Comparison of ENCODE assay signal across 9 mouse cellular contexts in the genomic region with DNA sequence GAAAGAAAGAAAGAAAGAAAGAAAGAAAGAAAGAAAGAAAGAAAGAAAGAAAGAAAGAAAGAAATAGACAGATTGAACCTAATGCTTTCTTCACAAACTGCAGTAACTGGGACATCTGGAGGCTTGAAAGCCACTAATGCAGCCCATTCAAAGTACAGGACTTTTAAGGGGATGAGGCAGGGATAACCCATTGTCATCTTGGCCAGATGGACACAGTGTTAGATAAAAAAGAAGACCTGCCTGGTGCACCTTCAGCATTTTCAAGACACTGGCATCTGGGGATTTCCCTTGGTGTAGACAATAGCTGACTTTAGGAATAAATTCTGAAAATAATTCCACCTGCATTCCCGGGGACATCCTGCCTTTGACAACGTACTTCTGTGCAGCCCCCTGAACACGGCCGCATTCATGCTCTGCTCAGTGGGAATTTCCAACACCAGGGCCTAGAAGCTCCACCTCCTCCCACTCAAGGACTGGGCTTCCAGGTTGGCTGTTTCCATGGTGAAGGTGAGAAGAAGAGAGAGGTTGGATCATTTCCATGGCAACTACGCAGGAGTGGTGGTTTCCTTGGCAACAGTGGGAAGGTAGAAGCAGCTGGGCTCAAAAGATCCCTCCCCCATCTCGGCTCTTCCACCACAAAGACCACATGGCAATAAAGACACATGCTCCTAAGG. TPM values are rescaled to one million over a fixed set of nuclear protein-coding genes. Genes with fewer than 3 reads are reported as not detected.
DNase-seq lines count a peak whose midpoint lies in the region; ATAC-seq lines count a peak whose summit lies in the region.
"Had no signal": no experiment of that assay in that cellular context is flagged by ENCODE, and none has a peak within 500 bp of the region (broad histone marks: within the 10 kb centered on the region; RNA-seq: fewer than 3 reads in every experiment).

No protein-coding gene starts in this region.

- H3K27ac ChIP-seq in forebrain, embryonic 10.5 days, result peak overlapping the region; percentile 74
- H3K27ac ChIP-seq in neural tube, embryonic 12.5 days, result no peak overlapping the region
- H3K27ac ChIP-seq: liver, embryonic 14.5 days had no signal

- peak overlapping the region; percentile 1; the same call in 1 of the 2 replicates for H3K4me3 ChIP-seq in forebrain, embryonic 10.5 days
- no peak overlapping the region for H3K4me3 ChIP-seq in neural tube, embryonic 12.5 days

- DNase-seq in heart, adult 11 months, result peak; percentile 71
- no peak for DNase-seq in heart, postnatal 25 days (ENCODE audit: low spot score)
- peak; percentile 68 for DNase-seq in forebrain, embryonic 10.5 days (ENCODE audit: extremely low spot score, low spot score)
- peak; percentile 42 to 60 for DNase-seq in layer of hippocampus, postnatal 10 days (ENCODE audit: low spot score in 2 of 2)
- no peak for DNase-seq in kidney, adult 9 months
- no peak for DNase-seq in adrenal gland, postnatal 4 days (ENCODE audit: low spot score in 2 of 2)
- DNase-seq in heart, postnatal 10 days, result no peak

- no peaks in the 10 kb centered on the region for H3K27me3 ChIP-seq in forebrain, embryonic 10.5 days (ENCODE audit: poor library complexity, severe bottlenecking)
- H3K27me3 ChIP-seq in neural tube, embryonic 12.5 days (replicated peaks), result no peaks in the 10 kb centered on the region

- peak overlapping the region; percentile 32 for H3K4me2 ChIP-seq in neural tube, embryonic 12.5 days (replicated peaks)

- H3K9ac ChIP-seq in neural tube, embryonic 12.5 days, result no peak overlapping the region
- H3K9ac ChIP-seq: liver, embryonic 14.5 days had no signal

- ATAC-seq in neural tube, embryonic 12.5 days (ENCODE audit: low FRiP score, low read depth), result peak; percentile 92

- intact Hi-C loops in heart, postnatal 25 days (cut with DNase I), result no loop called here
- intact Hi-C loops in heart, postnatal 10 days (cut with DNase I), result no loop called here

- peaks cover 29% of the 10 kb centered on the region for H3K4me1 ChIP-seq in forebrain, embryonic 10.5 days
- H3K4me1 ChIP-seq in neural tube, embryonic 12.5 days, result peaks cover 6% of the 10 kb centered on the region

- no peaks in the 10 kb centered on the region for H3K9me3 ChIP-seq in forebrain, embryonic 10.5 days
- H3K9me3 ChIP-seq in neural tube, embryonic 12.5 days, result no peaks in the 10 kb centered on the region

- no peaks in the 10 kb centered on the region for H3K36me3 ChIP-seq in forebrain, embryonic 10.5 days (replicated peaks)
- H3K36me3 ChIP-seq in neural tube, embryonic 12.5 days, result no peaks in the 10 kb centered on the region

- WGBS in forebrain, embryonic 10.5 days, result 23% methylated on average over 6 of the region's 6 CpGs
- WGBS in neural tube, embryonic 12.5 days, result 13% methylated on average over 6 of the region's 6 CpGs

RNA-seq across cellular contexts. Expression of a gene that starts 38.9 kb away (rescaled TPM):
- 10 to 100 TPM; 72.8 to 84.7 TPM for total RNA-seq in heart, postnatal 25 days (2021)
- 10.5 and 11.5 TPM in 2 replicates for polyA plus RNA-seq in forebrain, embryonic 10.5 days (2016; fragmentation: Nextera tagmentation; extraction: Ambion mirVana)
- 10 to 100 TPM; 79.1 to 79.4 TPM for total RNA-seq in layer of hippocampus, postnatal 10 days (2021)
- polyA plus RNA-seq in neural tube, embryonic 12.5 days (2016; fragmentation: Nextera tagmentation; extraction: Ambion mirVana), result 20.2 and 21.4 TPM in 2 replicates
- total RNA-seq in adrenal gland, postnatal 4 days (2021), result 10 to 100 TPM; 73.9 to 79.7 TPM
- 10 to 100 TPM; 90.0 to 93.5 TPM for total RNA-seq in heart, postnatal 10 days (2021)

RNA-seq across cellular contexts. Expression of a gene that starts 45.0 kb away (rescaled TPM):
- total RNA-seq in heart, postnatal 25 days (2021), result 10 to 100 TPM; 67.2 to 69.3 TPM
- 63.0 and 67.6 TPM in 2 replicates for polyA plus RNA-seq in forebrain, embryonic 10.5 days (2016; fragmentation: Nextera tagmentation; extraction: Ambion mirVana)
- 10 to 100 TPM; 23.2 to 24.5 TPM for total RNA-seq in layer of hippocampus, postnatal 10 days (2021)
- 57.8 and 60.6 TPM in 2 replicates for polyA plus RNA-seq in neural tube, embryonic 12.5 days (2016; fragmentation: Nextera tagmentation; extraction: Ambion mirVana)
- 10 to 100 TPM; 37.2 to 41.4 TPM for total RNA-seq in adrenal gland, postnatal 4 days (2021)
- total RNA-seq in heart, postnatal 10 days (2021), result 10 to 100 TPM; 52.7 to 58.7 TPM

RNA-seq across cellular contexts. Expression of a gene that starts 55.1 kb away (rescaled TPM):
- under 1 TPM; 0.31 TPM for total RNA-seq in heart, postnatal 25 days (2021)
- 12.9 and 14.6 TPM in 2 replicates for polyA plus RNA-seq in forebrain, embryonic 10.5 days (2016; fragmentation: Nextera tagmentation; extraction: Ambion mirVana)
- under 1 TPM; 0.57 to 0.76 TPM for total RNA-seq in layer of hippocampus, postnatal 10 days (2021)
- polyA plus RNA-seq in neural tube, embryonic 12.5 days (2016; fragmentation: Nextera tagmentation; extraction: Ambion mirVana), result 3.8 and 4.4 TPM in 2 replicates
- total RNA-seq in adrenal gland, postnatal 4 days (2021), result 10 to 100 TPM; 62.1 to 69.5 TPM
- under 1 TPM; 0.55 to 0.74 TPM for total RNA-seq in heart, postnatal 10 days (2021)

Comparison
In these comparisons a context has a peak if more than half of its experiments do, and no peak if none do; other contexts are left out.
1. DNase-seq: peak in heart, adult 11 months (single experiment), forebrain, embryonic 10.5 days (single experiment) and layer of hippocampus, postnatal 10 days (2 of 2); none in heart, postnatal 25 days (single experiment), kidney, adult 9 months (single experiment), adrenal gland, postnatal 4 days (0 of 2) and heart, postnatal 10 days (0 of 2).
2. RNA of a gene that starts 55.1 kb away (total RNA-seq): 62.1 to 69.5 TPM in adrenal gland, postnatal 4 days; 0.57 to 0.76 TPM in layer of hippocampus, postnatal 10 days, 0.55 to 0.74 TPM in heart, postnatal 10 days and 0.31 TPM in heart, postnatal 25 days; every median in the first group is over 10 times any median in the second.